10 mouse cellular contexts compared by ENCODE assay signal in the genomic region with DNA sequence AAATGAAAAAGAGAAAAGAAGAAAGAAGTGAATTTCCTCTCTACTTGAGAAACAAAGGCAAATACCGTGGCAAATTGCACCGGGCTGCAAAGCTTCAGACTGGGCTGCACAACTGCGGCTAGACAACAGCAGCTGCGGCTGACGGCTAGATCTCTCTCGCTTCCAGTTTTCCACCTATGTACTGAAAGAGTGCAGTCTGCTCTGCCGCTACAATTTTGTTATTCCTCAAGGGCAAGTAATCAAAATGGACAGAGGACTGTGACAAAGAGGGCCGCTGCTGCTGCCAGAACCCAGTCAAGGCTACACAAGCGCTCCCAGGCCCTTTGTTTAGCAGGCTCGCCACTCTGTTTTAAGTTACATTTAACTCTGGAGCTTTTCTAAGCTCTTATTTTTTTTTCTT. TPM values are rescaled to one million over a fixed set of nuclear protein-coding genes. Genes with fewer than 3 reads are reported as not detected.
DNase-seq lines count a peak whose midpoint lies in the region; ATAC-seq and TF ChIP-seq lines count a peak whose summit lies in the region.
"Had no signal": no experiment of that assay in that cellular context is flagged by ENCODE, and none has a peak within 500 bp of the region (broad histone marks: within the 10 kb centered on the region; RNA-seq: fewer than 3 reads in every experiment).

No protein-coding gene starts in this region.

- no peak overlapping the region for H3K4me2 ChIP-seq in hindbrain, embryonic 11.5 days (replicated peaks; ENCODE audit: low read depth, low read length)
- no peak overlapping the region for H3K4me2 ChIP-seq in limb, embryonic 15.5 days

- no peak for ATAC-seq in hindbrain, embryonic 11.5 days (ENCODE audit: low FRiP score)
- ATAC-seq in limb, embryonic 15.5 days (ENCODE audit: insufficient number of reproducible peaks, low FRiP score, low TSS enrichment, low read depth) = no peak

- H3K36me3 ChIP-seq in hindbrain, embryonic 10.5 days = no peaks in the 10 kb centered on the region
- no peaks in the 10 kb centered on the region for H3K36me3 ChIP-seq in hindbrain, embryonic 11.5 days (ENCODE audit: control insufficient read depth, insufficient read depth, low read length)
- H3K36me3 ChIP-seq in limb, embryonic 15.5 days = no peaks in the 10 kb centered on the region
- no peaks in the 10 kb centered on the region for H3K36me3 ChIP-seq in kidney, adult 2 months (ENCODE audit: control insufficient read depth, insufficient read depth, low read length)

- no peak overlapping the region for H3K9ac ChIP-seq in hindbrain, embryonic 11.5 days (ENCODE audit: low read depth, low read length)
- H3K9ac ChIP-seq in limb, embryonic 15.5 days = no peak overlapping the region

- TF ChIP-seq POLR2A in brain, embryonic 14.5 days (IDR thresholded peaks at IDR 0.05; ENCODE audit: borderline replicate concordance, extremely low read depth, insufficient read depth, insufficient read length, poor library complexity, severe bottlenecking) = no peak
- TF ChIP-seq POLR2A in kidney, adult 2 months (IDR thresholded peaks at IDR 0.05; ENCODE audit: low read depth, low read length) = no peak

- peaks cover 36% of the 10 kb centered on the region for H3K4me1 ChIP-seq in hindbrain, embryonic 10.5 days (replicated peaks)
- H3K4me1 ChIP-seq in hindbrain, embryonic 11.5 days (replicated peaks; ENCODE audit: control insufficient read depth, insufficient read depth, low read length) = no peaks in the 10 kb centered on the region
- H3K4me1 ChIP-seq in limb, embryonic 15.5 days = peaks cover 52% of the 10 kb centered on the region
- H3K4me1 ChIP-seq in kidney, adult 2 months (ENCODE audit: control insufficient read depth, insufficient read depth, low read length) = peaks cover 7% of the 10 kb centered on the region; the same call in 1 of the 2 replicates

- WGBS in hindbrain, embryonic 10.5 days = 64% methylated on average over 10 of the region's 10 CpGs
- WGBS in hindbrain, embryonic 11.5 days = 60% methylated on average over 10 of the region's 10 CpGs
- 60% methylated on average over 10 of the region's 10 CpGs for WGBS in limb, embryonic 15.5 days
- WGBS in kidney, adult 2 months = 80% methylated on average over 10 of the region's 10 CpGs

- no peaks in the 10 kb centered on the region for H3K27me3 ChIP-seq in hindbrain, embryonic 10.5 days (ENCODE audit: insufficient read depth, poor library complexity, severe bottlenecking)
- no peaks in the 10 kb centered on the region for H3K27me3 ChIP-seq in hindbrain, embryonic 11.5 days (ENCODE audit: control insufficient read depth, insufficient read depth, low read length)
- H3K27me3 ChIP-seq in limb, embryonic 15.5 days = no peaks in the 10 kb centered on the region
- no peaks in the 10 kb centered on the region for H3K27me3 ChIP-seq in kidney, adult 2 months (replicated peaks; ENCODE audit: control insufficient read depth, insufficient read depth, low read length)

- DNase-seq in hindbrain, embryonic 10.5 days (ENCODE audit: low spot score) = no peak
- no peak for DNase-seq in hindbrain, embryonic 11.5 days (ENCODE audit: low spot score)
- peak; percentile 63 for DNase-seq in adrenal gland, adult 8-10 months
- DNase-seq in brain, embryonic 14.5 days (ENCODE audit: low read depth) = peak; percentile 76
- no peak for DNase-seq in kidney, adult 2 months
- DNase-seq in layer of hippocampus, postnatal 25 days (ENCODE audit: extremely low spot score in 1 of 2, low spot score in 1 of 2) = no peak
- no peak for DNase-seq in urinary bladder, adult 18-20 months (ENCODE audit: low spot score in 2 of 2)
- DNase-seq: cerebellum, adult 8-10 months; gastrocnemius, postnatal 36 days had no signal

- peak overlapping the region; percentile 76 for H3K27ac ChIP-seq in hindbrain, embryonic 10.5 days
- no peak overlapping the region for H3K27ac ChIP-seq in hindbrain, embryonic 11.5 days (ENCODE audit: low read depth, low read length)
- H3K27ac ChIP-seq in limb, embryonic 15.5 days = peak overlapping the region; percentile 28
- no peak overlapping the region for H3K27ac ChIP-seq in kidney, adult 2 months (ENCODE audit: insufficient read depth, low read depth, low read length)

- no peaks in the 10 kb centered on the region for H3K9me3 ChIP-seq in hindbrain, embryonic 10.5 days
- no peaks in the 10 kb centered on the region for H3K9me3 ChIP-seq in hindbrain, embryonic 11.5 days (ENCODE audit: control insufficient read depth, low read length)
- no peaks in the 10 kb centered on the region for H3K9me3 ChIP-seq in limb, embryonic 15.5 days

- H3K4me3 ChIP-seq in hindbrain, embryonic 10.5 days = no peak overlapping the region
- H3K4me3 ChIP-seq in hindbrain, embryonic 11.5 days (ENCODE audit: low read depth, low read length) = no peak overlapping the region
- H3K4me3 ChIP-seq in limb, embryonic 15.5 days = no peak overlapping the region
- H3K4me3 ChIP-seq in kidney, adult 2 months (ENCODE audit: insufficient read depth, low read depth, low read length) = no peak overlapping the region

- TF ChIP-seq CTCF in brain, embryonic 14.5 days (IDR thresholded peaks at IDR 0.05; ENCODE audit: borderline replicate concordance, extremely low read depth, insufficient read depth, insufficient read length) = no peak
- no peak for TF ChIP-seq CTCF in kidney, adult 2 months (conservative IDR thresholded peaks at IDR 0.05; ENCODE audit: insufficient read depth, insufficient read length, low read depth, low read length)

RNA-seq across cellular contexts. Expression of a gene that starts 35.6 kb away (rescaled TPM):
- 8.1 and 10.1 TPM in 2 replicates for polyA plus RNA-seq in hindbrain, embryonic 10.5 days (2016; fragmentation: Nextera tagmentation; extraction: Ambion mirVana)
- 9.9 and 11.1 TPM in 2 replicates for polyA plus RNA-seq in hindbrain, embryonic 11.5 days (2014; fragmentation: Nextera tagmentation; extraction: Ambion mirVana)
- total RNA-seq in adrenal gland, adult 8-10 months (2022) = 10 to 100 TPM; 27.2 to 44.9 (median 35.5) TPM
- 13.0 and 18.1 TPM in 2 replicates for polyA plus RNA-seq in brain, embryonic 14.5 days (2012; rRNA removed)
- polyA plus RNA-seq in limb, embryonic 15.5 days (2015; fragmentation: Nextera tagmentation; extraction: Ambion mirVana) = 25.9 and 26.5 TPM in 2 replicates
- 13.2 and 13.3 TPM in 2 replicates for polyA plus RNA-seq in kidney, adult 2 months (2012; rRNA removed)
- total RNA-seq in layer of hippocampus, postnatal 25 days (2021) = 10 to 100 TPM; 15.5 to 24.9 TPM

Comparison
In these comparisons a context has a peak if more than half of its experiments do, and no peak if none do; other contexts are left out.
1. H3K27ac ChIP-seq: peak in hindbrain, embryonic 10.5 days (single experiment) and limb, embryonic 15.5 days (single experiment); none in hindbrain, embryonic 11.5 days (single experiment) and kidney, adult 2 months (single experiment).
2. DNase-seq: peak in adrenal gland, adult 8-10 months (single experiment) and brain, embryonic 14.5 days (single experiment); none in hindbrain, embryonic 10.5 days (single experiment), hindbrain, embryonic 11.5 days (single experiment), kidney, adult 2 months (single experiment), layer of hippocampus, postnatal 25 days (0 of 2) and urinary bladder, adult 18-20 months (0 of 2).